Mouse (Mus musculus): ENCODE data around the gene Abo. TPM values are rescaled to one million over a fixed set of nuclear protein-coding genes. Genes with fewer than 3 reads are reported as not detected.
"Not testable (repeated sequence)": the region's sequence is repeated elsewhere in the genome, so short reads cannot be mapped to it uniquely, and the experiment has no call there.

Gene Abo
- total and polyA plus RNA-seq, 2 experiments = not detected

GRCm38 (mm10) chr2:26895898-26896297 is 31.1 kb upstream of the Abo start:
- peaks cover 52% of the 10 kb centered on the region for H3K36me3 ChIP-seq (ENCODE audit: control insufficient read depth, insufficient read depth, low read length)
- no peak overlapping the region for H3K4me3 ChIP-seq (ENCODE audit: insufficient read depth, low read depth, low read length)
- H3K9ac ChIP-seq (ENCODE audit: low read depth, low read length) = no peak overlapping the region
- H3K27ac ChIP-seq (replicated peaks; ENCODE audit: insufficient read depth, low read depth, low read length) = no peak overlapping the region
- no peaks in the 10 kb centered on the region for H3K79me2 ChIP-seq (ENCODE audit: control insufficient read depth, insufficient read depth, low read length)
- H3K27me3 ChIP-seq (ENCODE audit: control insufficient read depth, insufficient read depth, low read length) = no peaks in the 10 kb centered on the region
- H3K4me1 ChIP-seq (ENCODE audit: control insufficient read depth, insufficient read depth, low read length) = no peaks in the 10 kb centered on the region
- no peak for TF ChIP-seq CTCF (IDR thresholded peaks at IDR 0.05; ENCODE audit: low read depth, low read length)
- TF ChIP-seq POLR2A (IDR thresholded peaks at IDR 0.05; ENCODE audit: extremely low read depth, insufficient read depth, low read length) = no peak
- 88% methylated on average over 4 of the region's 4 CpGs for WGBS
- no peak for DNase-seq (ENCODE audit: extremely low read depth, low read depth, low spot score)

DNA sequence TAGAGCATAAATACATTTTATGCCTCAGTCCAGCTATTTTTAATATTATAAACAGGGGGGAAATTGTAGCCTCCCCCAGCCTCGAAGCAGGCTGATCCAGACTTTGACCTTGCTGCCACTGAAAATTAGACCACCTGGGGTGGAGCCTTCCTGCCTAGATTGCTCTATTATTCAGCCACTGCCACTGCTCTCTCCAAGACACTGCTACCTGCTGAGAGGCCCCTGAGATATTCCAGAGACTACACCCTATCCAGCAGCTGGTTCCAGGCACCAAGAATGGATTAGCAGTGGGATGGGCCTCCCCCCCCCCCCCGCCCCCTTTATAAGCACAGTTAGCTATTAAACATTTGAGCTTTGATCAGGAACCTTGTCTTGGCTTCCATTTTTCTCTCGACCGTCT is 21.4 kb upstream of the Abo start:
- H3K36me3 ChIP-seq (ENCODE audit: control insufficient read depth, insufficient read depth, low read length) = peaks cover 12% of the 10 kb centered on the region
- not testable (repeated sequence) for H3K27me3 ChIP-seq (ENCODE audit: control insufficient read depth, insufficient read depth, low read length); H3K9ac ChIP-seq (ENCODE audit: low read depth, low read length); H3K27ac ChIP-seq (replicated peaks; ENCODE audit: insufficient read depth, low read depth, low read length); DNase-seq (ENCODE audit: extremely low read depth, low read depth, low spot score); H3K4me3 ChIP-seq (ENCODE audit: insufficient read depth, low read depth, low read length); H3K79me2 ChIP-seq (ENCODE audit: control insufficient read depth, insufficient read depth, low read length); H3K4me1 ChIP-seq (ENCODE audit: control insufficient read depth, insufficient read depth, low read length)
- 84% methylated on average over 4 of the region's 4 CpGs for WGBS

GRCm38 (mm10) chr2:26885541-26885940 is 20.8 kb upstream of the Abo start:
- DNase-seq (ENCODE audit: extremely low read depth, low read depth, low spot score); H3K36me3 ChIP-seq (ENCODE audit: control insufficient read depth, insufficient read depth, low read length); H3K9ac ChIP-seq (ENCODE audit: low read depth, low read length); H3K4me1 ChIP-seq (ENCODE audit: control insufficient read depth, insufficient read depth, low read length); H3K4me3 ChIP-seq (ENCODE audit: insufficient read depth, low read depth, low read length); H3K79me2 ChIP-seq (ENCODE audit: control insufficient read depth, insufficient read depth, low read length); H3K27ac ChIP-seq (replicated peaks; ENCODE audit: insufficient read depth, low read depth, low read length); H3K27me3 ChIP-seq (ENCODE audit: control insufficient read depth, insufficient read depth, low read length): not testable (repeated sequence)
- WGBS = 96% methylated on average over 2 of the region's 2 CpGs

DNA sequence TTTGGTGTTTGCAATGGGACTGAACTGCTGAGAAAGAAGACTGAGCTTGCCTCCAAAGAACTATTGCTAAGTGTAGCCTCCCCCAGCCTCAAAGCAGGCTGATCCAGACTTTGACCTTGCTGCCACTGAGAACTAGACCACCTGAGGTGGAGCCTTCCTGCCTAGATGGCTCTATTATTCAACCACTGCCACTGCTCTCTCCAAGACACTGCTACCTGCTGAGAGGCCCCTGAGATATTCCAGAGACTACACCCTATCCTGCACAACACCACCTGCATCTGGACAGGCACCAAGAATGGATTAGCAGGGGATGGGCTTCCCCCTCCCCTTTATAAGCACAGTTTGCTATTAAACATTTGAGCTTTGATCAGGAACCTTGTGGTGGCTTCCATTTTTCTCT is 13.8 kb upstream of the Abo start:
- Histone ChIP-seq H3K79me2 (ENCODE audit: control insufficient read depth, insufficient read depth, low read length) (no peaks in the 10 kb centered on the region), H3K9ac (ENCODE audit: low read depth, low read length) (no peak overlapping the region), H3K4me1 (ENCODE audit: control insufficient read depth, insufficient read depth, low read length) (no peaks in the 10 kb centered on the region), H3K27ac (replicated peaks; ENCODE audit: insufficient read depth, low read depth, low read length) (no peak overlapping the region), H3K4me3 (ENCODE audit: insufficient read depth, low read depth, low read length) (no peak overlapping the region), H3K27me3 (ENCODE audit: control insufficient read depth, insufficient read depth, low read length) (no peaks in the 10 kb centered on the region), H3K36me3 (ENCODE audit: control insufficient read depth, insufficient read depth, low read length) (no peaks in the 10 kb centered on the region)
- TF ChIP-seq CTCF (IDR thresholded peaks at IDR 0.05; ENCODE audit: low read depth, low read length) (no peak), POLR2A (IDR thresholded peaks at IDR 0.05; ENCODE audit: extremely low read depth, insufficient read depth, low read length) (no peak)
- DNase-seq (ENCODE audit: extremely low read depth, low read depth, low spot score) = no peak

- no peaks in the 10 kb centered on the region for H3K79me2 ChIP-seq (ENCODE audit: control insufficient read depth, insufficient read depth, low read length)
- H3K27ac ChIP-seq (replicated peaks; ENCODE audit: insufficient read depth, low read depth, low read length) = no peak overlapping the region
- WGBS = 53% methylated on average over 6 of the region's 6 CpGs
- H3K36me3 ChIP-seq (ENCODE audit: control insufficient read depth, insufficient read depth, low read length) = no peaks in the 10 kb centered on the region
- H3K27me3 ChIP-seq (ENCODE audit: control insufficient read depth, insufficient read depth, low read length) = peaks cover 3% of the 10 kb centered on the region
- TF ChIP-seq POLR2A (IDR thresholded peaks at IDR 0.05; ENCODE audit: extremely low read depth, insufficient read depth, low read length) = no peak
- no peak overlapping the region for H3K9ac ChIP-seq (ENCODE audit: low read depth, low read length)
- no peak overlapping the region for H3K4me3 ChIP-seq (ENCODE audit: insufficient read depth, low read depth, low read length)
- no peaks in the 10 kb centered on the region for H3K4me1 ChIP-seq (ENCODE audit: control insufficient read depth, insufficient read depth, low read length)
- no peak for DNase-seq (ENCODE audit: extremely low read depth, low read depth, low spot score)
Observed at GRCm38 (mm10) chr2:26870666-26871065, 5.9 kb upstream of the Abo start.

DNA sequence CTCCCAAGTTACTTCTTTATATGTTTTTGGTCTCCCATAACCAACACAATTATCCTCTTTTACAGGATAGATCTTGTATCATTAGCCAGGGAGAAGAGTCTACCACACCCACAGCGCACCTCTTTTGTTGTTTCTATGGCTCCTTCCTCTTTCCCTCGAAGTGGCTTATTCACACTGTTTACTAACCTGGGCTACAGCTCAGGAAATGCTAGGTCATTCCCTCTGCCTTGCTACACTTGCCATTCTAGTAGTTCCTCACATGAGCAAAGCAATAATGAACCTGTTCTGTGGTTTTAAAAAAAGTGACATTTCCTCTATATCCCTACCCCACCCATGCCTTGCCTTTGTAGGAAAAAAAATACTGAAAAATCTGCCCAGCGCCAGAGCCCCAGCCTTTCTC is 1.9 kb downstream of the Abo start:
- Histone ChIP-seq H3K4me3 (ENCODE audit: insufficient read depth, low read depth, low read length) (no peak overlapping the region), H3K79me2 (ENCODE audit: control insufficient read depth, insufficient read depth, low read length) (no peaks in the 10 kb centered on the region), H3K36me3 (ENCODE audit: control insufficient read depth, insufficient read depth, low read length) (no peaks in the 10 kb centered on the region), H3K27ac (replicated peaks; ENCODE audit: insufficient read depth, low read depth, low read length) (no peak overlapping the region), H3K9ac (ENCODE audit: low read depth, low read length) (no peak overlapping the region), H3K4me1 (ENCODE audit: control insufficient read depth, insufficient read depth, low read length) (no peaks in the 10 kb centered on the region), H3K27me3 (ENCODE audit: control insufficient read depth, insufficient read depth, low read length) (no peaks in the 10 kb centered on the region)
- WGBS = 71% methylated on average over 3 of the region's 3 CpGs
- no peak for DNase-seq (ENCODE audit: extremely low read depth, low read depth, low spot score)
- no peak for TF ChIP-seq CTCF (IDR thresholded peaks at IDR 0.05; ENCODE audit: low read depth, low read length)
- no peak for TF ChIP-seq POLR2A (IDR thresholded peaks at IDR 0.05; ENCODE audit: extremely low read depth, insufficient read depth, low read length)

Data from liver, adult 2 months (tissue).